Mouse (Mus musculus): Measurements from ENCODE around the gene Abca17. TPM values are rescaled to one million over a fixed set of nuclear protein-coding genes. Genes with fewer than 3 reads are reported as not detected.

Gene Abca17
- total RNA-seq, 2 experiments from 2014 or later = 1.2 to 1.4 TPM

GRCm38 (mm10) chr17:24351760-24352357 lies 991 bp upstream of the Abca17 start, which contains the start of gene Abca3:
TSS of gene Abca3 (plus strand) at chr17:24351950.
- intact Hi-C loops (cut with DNase I) = loop anchor here (2.0 to 5.0 kb wide), 2 partner anchors 145 to 183 kb away; partner anchors contain the start of genes Atp6v0c, Ntn3 and Tbc1d24
- peak; percentile 96 to 98 for DNase-seq (ENCODE audit: low spot score in 2 of 2)

GRCm38 (mm10) chr17:24349176-24349575 lies 1.7 kb downstream of the Abca17 start:
- no peak for DNase-seq (ENCODE audit: low spot score in 2 of 2)
- intact Hi-C loops (cut with DNase I) = loop anchor here (5.0 kb wide), 1 partner anchor 97 kb away; the partner anchor contains the start of gene Ccnf

- intact Hi-C loops (cut with DNase I) = loop anchor here (5.0 kb wide), 1 partner anchor 95 kb away; the partner anchor contains the start of gene Ccnf
- no peak for DNase-seq (ENCODE audit: low spot score in 2 of 2)
These were observed 4.0 kb downstream of the Abca17 start for GRCm38 (mm10) chr17:24346831-24347230.

DNA sequence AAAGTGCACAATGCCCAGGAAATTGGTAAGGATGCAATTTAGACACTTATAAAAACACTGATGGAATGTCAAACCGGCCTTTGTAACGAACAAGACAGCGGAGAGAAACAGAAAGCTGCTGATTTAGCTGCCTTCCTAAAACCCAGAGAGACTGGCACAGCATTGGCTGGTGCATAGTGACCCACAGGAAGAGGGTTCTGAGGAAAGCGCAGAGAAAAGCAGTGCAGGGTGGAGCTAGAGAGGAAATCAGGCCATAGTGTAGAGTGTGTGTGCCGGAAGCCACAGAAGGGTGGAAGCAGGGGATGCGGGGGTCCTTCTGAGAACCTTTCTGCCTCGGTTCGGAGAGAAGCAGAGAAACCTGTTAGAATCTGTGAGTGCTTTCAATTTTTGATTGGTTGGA lies 6.2 kb downstream of the Abca17 start:
- DNase-seq (ENCODE audit: low spot score in 2 of 2) = no peak
- intact Hi-C loops (cut with DNase I) = loop anchor here (5.0 kb wide), 1 partner anchor 92 kb away; the partner anchor contains the start of gene Ccnf

GRCm38 (mm10) chr17:24327656-24328055 lies 23.2 kb downstream of the Abca17 start:
- DNase-seq (ENCODE audit: low spot score in 2 of 2) = no peak
- intact Hi-C loops (cut with DNase I) = no loop called here

- intact Hi-C loops (cut with DNase I) = no loop called here
- no peak for DNase-seq (ENCODE audit: low spot score in 2 of 2)
These were observed 25.8 kb downstream of the Abca17 start for GRCm38 (mm10) chr17:24325051-24325450.

GRCm38 (mm10) chr17:24320826-24321225 lies 30.0 kb downstream of the Abca17 start:
- DNase-seq (ENCODE audit: low spot score in 2 of 2) = peak; percentile 32 to 57
- intact Hi-C loops (cut with DNase I) = no loop called here

DNA sequence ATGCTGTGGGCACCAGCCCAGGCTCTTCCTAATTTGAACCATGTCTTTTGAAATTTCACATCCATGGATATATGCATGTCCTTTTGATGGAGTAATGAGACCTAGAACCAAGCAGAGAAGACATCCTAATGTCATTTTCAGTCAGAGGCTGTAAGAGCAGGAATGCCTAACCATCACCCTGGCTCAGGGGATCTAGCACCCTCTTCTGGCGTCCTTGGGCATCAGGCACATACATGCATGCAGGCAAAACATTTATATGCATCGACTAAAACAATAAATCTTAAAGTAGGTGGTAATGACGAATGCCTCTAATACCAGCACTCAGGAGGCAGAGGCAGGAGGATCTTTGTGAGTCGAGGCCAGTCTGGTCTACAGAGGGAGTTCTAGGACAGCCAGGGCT lies 43.4 kb downstream of the Abca17 start:
- intact Hi-C loops (cut with DNase I) = loop anchor here (5.0 kb wide), 1 partner anchor 135 kb away; no protein-coding TSS in a partner anchor

DNA sequence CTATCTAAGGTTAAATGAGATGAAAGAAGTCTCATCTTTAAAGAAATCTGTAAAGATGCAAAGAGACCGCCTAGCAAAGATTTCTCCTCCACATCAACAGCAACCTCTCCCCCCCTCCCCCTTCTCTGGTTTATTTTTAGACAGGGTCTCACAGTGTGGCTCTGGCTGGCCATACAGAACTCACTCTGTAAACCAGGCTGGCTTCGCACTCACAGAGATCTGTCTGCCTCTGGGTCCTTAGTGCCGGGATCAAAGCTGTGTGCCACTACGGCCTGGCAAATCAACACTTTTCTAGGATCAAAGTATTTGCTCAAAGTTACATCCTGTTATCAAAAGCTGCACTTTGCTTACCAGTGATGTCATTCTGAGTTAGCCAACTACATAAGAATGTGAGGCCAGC lies 50.2 kb downstream of the Abca17 start:
- intact Hi-C loops (cut with DNase I) = no loop called here

More for the DNA sequence above, 43.4 kb downstream of the Abca17 start:
- DNase-seq (ENCODE audit: low spot score in 2 of 2) = peak in 1 of 2 experiments; percentile 19

GRCm38 (mm10) chr17:24289338-24289737 lies 61.5 kb downstream of the Abca17 start:
- intact Hi-C loops (cut with DNase I) = no loop called here
- no peak for DNase-seq (ENCODE audit: low spot score in 2 of 2)

More for the DNA sequence above, 50.2 kb downstream of the Abca17 start:
- no peak for DNase-seq (ENCODE audit: low spot score in 2 of 2)

DNA sequence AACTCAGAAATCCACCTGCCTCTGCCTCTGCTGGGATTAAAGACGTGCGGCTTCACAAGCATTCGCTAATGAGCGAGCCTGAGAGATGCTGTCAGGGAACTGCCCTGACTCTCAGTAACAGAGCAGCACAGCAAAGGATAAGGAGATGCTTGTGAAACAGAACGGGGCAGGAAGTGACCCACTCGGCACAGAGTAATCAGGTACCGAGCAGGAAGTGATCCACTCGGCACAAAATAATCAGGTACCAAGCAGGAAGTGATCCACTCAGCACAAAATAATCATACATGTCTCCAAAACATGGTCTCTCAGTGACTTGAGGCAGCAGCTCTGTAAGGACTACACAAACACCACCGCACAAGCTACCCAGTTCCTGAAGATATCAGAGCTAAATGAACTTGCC lies 62.4 kb downstream of the Abca17 start:
- no peak for DNase-seq (ENCODE audit: low spot score in 2 of 2)
- intact Hi-C loops (cut with DNase I) = no loop called here

DNA sequence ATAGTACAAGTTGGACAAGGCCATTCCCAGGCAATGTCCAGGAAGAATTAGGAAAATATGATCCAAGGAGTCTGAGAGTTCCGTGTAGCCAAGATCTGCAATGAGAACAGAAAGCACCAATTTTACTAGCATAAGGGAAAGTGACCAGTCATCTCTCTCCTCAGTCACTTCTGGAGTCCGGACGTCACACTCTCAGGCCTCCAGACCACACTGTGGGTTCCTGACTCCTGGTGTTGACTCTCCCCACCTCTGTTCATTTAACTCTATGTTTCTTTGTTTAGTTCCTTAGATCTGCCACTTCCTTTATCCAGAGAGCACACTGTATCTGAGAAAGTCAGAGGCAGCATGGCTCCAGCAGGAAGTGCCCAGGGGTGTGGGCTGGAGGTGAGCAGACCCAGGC lies 65.2 kb downstream of the Abca17 start:
- DNase-seq (ENCODE audit: low spot score in 2 of 2) = no peak
- intact Hi-C loops (cut with DNase I) = no loop called here

- peak in 1 of 2 experiments; percentile 3 for DNase-seq (ENCODE audit: low spot score in 2 of 2)
- intact Hi-C loops (cut with DNase I) = no loop called here
These were observed 67.5 kb downstream of the Abca17 start for GRCm38 (mm10) chr17:24283266-24283818.

DNA sequence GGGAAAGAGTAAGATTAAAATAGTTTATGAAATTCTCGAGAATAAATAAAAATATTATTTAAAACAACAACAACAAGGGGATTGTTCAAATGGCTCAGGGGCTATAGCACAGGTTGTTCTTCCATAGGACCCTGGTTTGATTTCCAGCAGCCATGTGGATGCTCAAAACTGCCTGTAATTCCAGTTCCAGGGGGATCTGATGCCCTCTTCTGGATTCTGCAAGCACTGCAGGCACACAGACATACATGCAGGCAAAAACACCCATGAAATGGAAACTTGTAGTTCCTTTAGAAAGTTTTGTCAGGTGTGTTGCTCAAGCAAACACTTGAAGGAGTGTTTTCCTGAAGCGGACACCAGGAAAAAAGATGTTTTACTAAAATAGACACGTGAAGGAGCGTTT lies 68.2 kb downstream of the Abca17 start:
- DNase-seq (ENCODE audit: low spot score in 2 of 2) = no peak
- intact Hi-C loops (cut with DNase I) = no loop called here

DNA sequence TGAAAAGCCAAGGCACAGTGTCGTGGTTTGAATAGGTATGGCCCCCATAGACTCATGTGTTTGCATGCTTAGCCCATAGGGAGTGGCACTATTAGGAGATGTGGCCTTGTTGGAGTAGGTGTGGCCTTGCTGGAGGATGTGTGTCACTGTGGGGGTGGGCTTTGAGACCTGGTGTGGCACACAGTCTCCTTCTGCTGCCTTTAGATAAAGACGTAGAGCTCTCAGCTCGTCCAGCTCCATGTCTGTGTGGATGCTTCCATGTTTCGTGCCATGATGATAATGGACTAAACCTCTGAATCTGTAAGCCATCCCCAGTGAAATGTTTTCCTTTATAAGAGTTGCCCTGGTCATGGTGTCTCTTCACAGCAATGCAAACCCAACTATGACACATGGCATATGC lies 71.0 kb downstream of the Abca17 start:
- no peak for DNase-seq (ENCODE audit: low spot score in 2 of 2)
- intact Hi-C loops (cut with DNase I) = no loop called here

GRCm38 (mm10) chr17:24267133-24267532 lies 83.7 kb downstream of the Abca17 start:
- intact Hi-C loops (cut with DNase I) = no loop called here
- no peak for DNase-seq (ENCODE audit: low spot score in 2 of 2)

- intact Hi-C loops (cut with DNase I) = loop anchor here (5.0 kb wide), 1 partner anchor 33 kb away; no protein-coding TSS in a partner anchor
- DNase-seq (ENCODE audit: low spot score in 2 of 2) = peak in 1 of 2 experiments; percentile 9
These were observed 86.1 kb downstream of the Abca17 start for GRCm38 (mm10) chr17:24264766-24265165.

- no peak for DNase-seq (ENCODE audit: low spot score in 2 of 2)
- intact Hi-C loops (cut with DNase I) = loop anchor here (5.0 kb wide), 1 partner anchor 37 kb away; no protein-coding TSS in a partner anchor
These were observed 90.4 kb downstream of the Abca17 start for GRCm38 (mm10) chr17:24260516-24260915.

DNA sequence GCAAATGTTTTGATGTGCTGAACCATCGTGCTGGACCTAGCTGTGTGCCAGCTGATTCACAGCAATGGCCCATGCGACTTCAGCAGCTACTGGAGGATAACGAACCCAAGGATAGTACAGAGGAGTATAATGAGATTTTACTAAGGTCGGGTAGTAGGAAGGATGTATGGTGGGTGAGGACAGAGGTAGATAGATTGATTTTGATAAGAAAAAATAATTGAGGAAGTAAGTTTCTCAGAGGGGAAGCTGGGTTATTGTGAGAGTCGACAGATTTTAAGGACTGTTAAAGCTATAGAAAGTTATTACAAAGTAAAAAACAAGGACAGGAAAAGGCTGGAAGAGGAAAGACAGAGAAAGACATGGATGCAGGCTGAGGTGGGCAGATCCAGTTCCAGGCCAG lies 91.2 kb downstream of the Abca17 start:
- intact Hi-C loops (cut with DNase I) = loop anchor here (5.0 kb wide), 1 partner anchor 38 kb away; no protein-coding TSS in a partner anchor
- no peak for DNase-seq (ENCODE audit: low spot score in 2 of 2)

DNA sequence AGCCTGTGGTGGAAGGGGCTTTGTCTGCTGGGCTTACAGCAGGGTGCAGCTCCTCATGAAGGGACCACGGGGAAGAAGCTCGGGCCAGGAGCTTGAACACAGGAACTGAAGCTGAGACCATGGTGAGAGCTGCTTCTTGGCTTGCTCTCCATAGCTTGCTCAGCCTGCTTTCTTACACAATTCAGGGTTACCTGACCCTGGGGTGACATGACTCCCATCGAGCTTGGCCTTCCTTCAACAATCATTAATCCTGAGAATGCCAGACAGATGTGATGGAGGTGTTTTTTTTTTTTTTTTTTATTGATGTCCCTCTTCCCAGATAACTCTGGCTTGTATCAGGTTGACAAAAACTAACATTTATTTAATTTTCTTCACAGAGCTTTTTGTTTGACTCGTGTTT lies 91.9 kb downstream of the Abca17 start:
- intact Hi-C loops (cut with DNase I) = no loop called here
- DNase-seq (ENCODE audit: low spot score in 2 of 2) = no peak

DNA sequence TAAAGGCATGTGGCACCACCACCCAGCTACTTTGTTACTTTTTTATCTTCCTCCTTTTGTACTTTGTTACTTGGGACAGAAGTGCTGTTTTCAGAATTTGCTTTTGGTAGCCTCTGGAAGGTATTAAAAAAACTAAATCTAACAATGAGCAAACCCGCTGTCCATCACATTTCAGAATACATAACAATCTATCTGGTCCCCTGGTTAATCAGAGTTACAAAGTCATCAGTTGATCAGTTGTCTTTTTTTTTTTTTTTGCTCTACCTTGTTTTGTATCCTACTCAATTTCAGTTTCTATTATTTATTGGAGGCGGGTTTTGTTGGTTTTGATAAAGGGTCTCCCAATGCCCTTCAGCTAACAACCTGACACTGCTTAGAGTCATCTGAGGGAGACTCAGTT lies 98.5 kb downstream of the Abca17 start:
- DNase-seq (ENCODE audit: low spot score in 2 of 2) = no peak
- intact Hi-C loops (cut with DNase I) = loop anchor here (5.0 kb wide), 1 partner anchor 95 kb away; no protein-coding TSS in a partner anchor
